10 mouse cellular contexts compared by ENCODE assay signal in the genomic region with DNA sequence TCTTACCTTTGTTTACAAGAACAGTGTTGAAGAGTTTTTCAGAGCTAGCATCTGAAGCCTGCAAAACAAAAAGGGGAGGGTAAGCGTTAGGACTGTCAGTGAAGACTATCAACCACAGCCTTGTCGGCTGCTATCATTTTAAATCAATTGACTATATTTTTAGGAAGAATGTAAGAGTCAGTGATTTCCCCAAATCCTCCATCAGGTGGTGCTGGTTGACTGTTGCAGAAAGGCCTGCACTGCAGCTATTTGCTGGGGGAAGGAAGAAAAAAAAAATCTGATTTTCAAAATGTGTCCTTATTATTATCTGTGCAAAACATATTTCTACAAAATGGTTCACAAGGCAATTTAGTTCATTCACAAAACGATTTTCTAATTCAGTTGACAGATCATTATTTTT.
DNase-seq lines count a peak whose midpoint lies in the region; ATAC-seq lines count a peak whose summit lies in the region.
"Had no signal": no experiment of that assay in that cellular context is flagged by ENCODE, and none has a peak within 500 bp of the region (broad histone marks: within the 10 kb centered on the region; RNA-seq: fewer than 3 reads in every experiment).

No protein-coding gene starts in this region.

- peak overlapping the region; percentile 52 for H3K4me2 ChIP-seq in forebrain, embryonic 15.5 days (replicated peaks)
- H3K4me2 ChIP-seq in midbrain, embryonic 12.5 days (replicated peaks): peak overlapping the region; percentile 46
- H3K4me2 ChIP-seq: stomach, embryonic 15.5 days had no signal

- no peaks in the 10 kb centered on the region for H3K27me3 ChIP-seq in forebrain, embryonic 15.5 days
- H3K27me3 ChIP-seq in midbrain, embryonic 12.5 days: no peaks in the 10 kb centered on the region; the same call in 1 of the 2 replicates
- H3K27me3 ChIP-seq: embryonic facial prominence, embryonic 15.5 days; stomach, embryonic 15.5 days had no signal

- H3K27ac ChIP-seq in forebrain, embryonic 15.5 days (replicated peaks): peak overlapping the region; percentile 47
- no peak overlapping the region for H3K27ac ChIP-seq in midbrain, embryonic 12.5 days (replicated peaks)
- H3K27ac ChIP-seq: embryonic facial prominence, embryonic 15.5 days; stomach, embryonic 15.5 days had no signal

- peaks cover 70% of the 10 kb centered on the region for H3K4me1 ChIP-seq in forebrain, embryonic 15.5 days
- peaks cover 61% of the 10 kb centered on the region for H3K4me1 ChIP-seq in midbrain, embryonic 12.5 days

- no peak for ATAC-seq in forebrain, embryonic 15.5 days (replicated peaks)
- no peak for ATAC-seq in midbrain, embryonic 12.5 days (ENCODE audit: low FRiP score, low read depth)

- H3K9me3 ChIP-seq in forebrain, embryonic 15.5 days: no peaks in the 10 kb centered on the region
- no peaks in the 10 kb centered on the region for H3K9me3 ChIP-seq in midbrain, embryonic 12.5 days
- H3K9me3 ChIP-seq: embryonic facial prominence, embryonic 15.5 days; stomach, embryonic 15.5 days had no signal

- peak overlapping the region; percentile 38 for H3K4me3 ChIP-seq in forebrain, embryonic 15.5 days
- H3K4me3 ChIP-seq in midbrain, embryonic 12.5 days: peak overlapping the region; percentile 24
- H3K4me3 ChIP-seq: stomach, embryonic 15.5 days had no signal

- DNase-seq in ovary, postnatal 14 days (ENCODE audit: low spot score): peak; percentile 38
- no peak for DNase-seq in ovary, postnatal 36 days (ENCODE audit: low spot score)
- DNase-seq in cerebellum, adult 18-20 months: peak; percentile 65 to 68
- peak; percentile 43 for DNase-seq in layer of hippocampus, adult 9-11 months
- DNase-seq in urinary bladder, postnatal 10 days (ENCODE audit: low spot score): no peak
- no peak for DNase-seq in urinary bladder, adult 18-20 months (ENCODE audit: low spot score in 2 of 2)

- H3K36me3 ChIP-seq in forebrain, embryonic 15.5 days: 0 out of 2 replicates have a peak, but pooled peaks cover 5% of the 10 kb centered on the region
- H3K36me3 ChIP-seq in midbrain, embryonic 12.5 days: peaks cover 7% of the 10 kb centered on the region; the same call in 1 of the 2 replicates
- H3K36me3 ChIP-seq: stomach, embryonic 15.5 days had no signal

- 10% methylated on average over 3 of the region's 3 CpGs for WGBS in forebrain, embryonic 15.5 days
- WGBS in midbrain, embryonic 12.5 days: 21% methylated on average over 3 of the region's 3 CpGs

- H3K9ac ChIP-seq in forebrain, embryonic 15.5 days (replicated peaks): peak overlapping the region; percentile 43
- H3K9ac ChIP-seq in midbrain, embryonic 12.5 days (replicated peaks): no peak overlapping the region
- H3K9ac ChIP-seq: embryonic facial prominence, embryonic 15.5 days; stomach, embryonic 15.5 days had no signal

Comparison
In these comparisons a context has a peak if more than half of its experiments do, and no peak if none do; other contexts are left out.
1. DNase-seq: peak in ovary, postnatal 14 days (single experiment), cerebellum, adult 18-20 months (2 of 2) and layer of hippocampus, adult 9-11 months (single experiment); none in ovary, postnatal 36 days (single experiment), urinary bladder, postnatal 10 days (single experiment) and urinary bladder, adult 18-20 months (0 of 2).